Mouse (Mus musculus) E14TG2a.4 (cell line): Measurements from ENCODE around the gene Wfdc15b.

Experiments
- CTCF ChIP-seq: conservative IDR thresholded peaks from 2 replicates; pipeline ENCODE4 v1.5.1; 2014; ENCODE audit warnings: low read length
- NANOG ChIP-seq: IDR thresholded peaks from 2 replicates; pipeline ENCODE4 v1.6.1; 2014; ENCODE audit warnings: borderline replicate concordance, low read length, mixed read lengths

GRCm38 (mm10) chr2:164206676-164207075, 14.8 kb downstream of the Wfdc15b start:
- TF ChIP-seq CTCF (no peak), NANOG (no peak)
